ENCODE assay signal across 9 mouse cellular contexts in the genomic region with DNA sequence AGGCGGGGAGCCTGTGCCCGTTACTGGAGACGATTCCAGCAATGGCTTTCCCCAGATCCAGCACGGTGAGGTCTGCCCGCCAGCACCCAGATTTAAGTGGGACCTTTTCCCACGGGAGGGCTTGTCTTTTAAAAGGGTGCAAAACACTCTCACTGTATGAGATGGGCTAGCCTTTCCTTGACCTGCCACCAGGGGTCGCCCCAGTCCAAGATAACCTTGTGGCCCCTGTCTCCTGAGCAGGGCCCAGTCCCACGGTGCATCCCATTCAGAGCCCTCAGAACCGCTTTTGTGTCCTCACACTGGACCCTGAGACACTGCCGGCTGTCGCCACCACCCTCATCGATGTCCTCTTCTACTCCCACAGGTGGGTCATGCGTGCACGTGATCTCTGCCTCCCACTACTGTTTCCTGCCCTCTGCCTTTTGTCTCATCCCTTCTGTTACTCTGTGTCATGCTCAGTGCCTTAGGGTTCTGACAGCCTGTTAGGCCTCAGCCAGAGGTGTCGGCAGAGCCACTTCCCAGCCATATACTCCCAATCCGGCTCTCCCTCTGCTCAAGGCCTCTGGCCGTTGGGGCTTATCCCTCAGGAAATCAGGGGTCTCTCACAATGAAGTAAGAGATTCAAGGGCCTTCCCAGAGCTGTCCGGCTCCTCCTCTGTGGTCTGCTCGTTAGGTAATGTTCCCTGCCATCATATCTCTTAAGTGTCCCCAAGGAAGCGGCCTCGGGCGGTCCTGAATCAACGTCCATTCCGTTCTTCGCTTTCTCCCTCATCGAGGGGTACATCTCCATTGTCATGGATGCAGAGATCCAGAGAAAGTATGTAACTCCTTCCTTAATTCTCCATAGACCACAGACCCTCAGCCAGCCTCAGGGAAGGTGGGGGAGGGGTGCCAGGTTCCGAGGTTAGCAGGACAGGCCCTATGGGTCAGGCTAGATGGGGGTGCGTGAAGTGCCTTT. TPM values are rescaled to one million over a fixed set of nuclear protein-coding genes. Genes with fewer than 3 reads are reported as not detected.
DNase-seq lines count a peak whose midpoint lies in the region; ATAC-seq and TF ChIP-seq lines count a peak whose summit lies in the region.
"Had no signal": no experiment of that assay in that cellular context is flagged by ENCODE, and none has a peak within 500 bp of the region (broad histone marks: within the 10 kb centered on the region; RNA-seq: fewer than 3 reads in every experiment).

No protein-coding gene starts in this region.

- H3K4me1 ChIP-seq in forebrain, embryonic 12.5 days = peaks cover 9% of the 10 kb centered on the region; the same call in 1 of the 2 replicates
- peaks cover 11% of the 10 kb centered on the region for H3K4me1 ChIP-seq in forebrain, embryonic 13.5 days

- in situ Hi-C loops in Patski (cut with MboI; ENCODE audit: low pct_unique_long_range_greater_than_20kb) = loop anchor here (5.0 kb wide), 1 partner anchor 37 kb away; a partner anchor contains a TSS

- no peak for DNase-seq in Patski (ENCODE audit: low read depth, low spot score)
- DNase-seq in cerebellum, adult 9-10 months = peak; percentile 84
- peak; percentile 78 to 81 for DNase-seq in gastrocnemius, postnatal 36 days
- peak; percentile 32 to 69 for DNase-seq in layer of hippocampus, adult 18-20 months (ENCODE audit: low spot score in 2 of 2)
- DNase-seq in lung, postnatal 25 days (ENCODE audit: low spot score) = peak; percentile 80
- DNase-seq in spleen, adult 12 weeks (ENCODE audit: low spot score) = peak; percentile 79

- no peak overlapping the region for H3K4me2 ChIP-seq in forebrain, embryonic 12.5 days
- no peak overlapping the region for H3K4me2 ChIP-seq in forebrain, embryonic 13.5 days
- H3K4me2 ChIP-seq: limb, embryonic 12.5 days had no signal

- H3K27me3 ChIP-seq in forebrain, embryonic 12.5 days = peaks cover 30% of the 10 kb centered on the region
- H3K27me3 ChIP-seq in forebrain, embryonic 13.5 days = peaks cover 28% of the 10 kb centered on the region
- H3K27me3 ChIP-seq in Patski = no peaks in the 10 kb centered on the region

- intact Hi-C loops in gastrocnemius, postnatal 36 days (cut with DNase I) = loop anchor here (1.0 kb wide), 2 partner anchors 38 to 202 kb away; no protein-coding TSS in a partner anchor

- ATAC-seq in forebrain, embryonic 12.5 days (ENCODE audit: low FRiP score) = peak; percentile 36; the same call in 1 of the 2 replicates
- no peak for ATAC-seq in forebrain, embryonic 13.5 days
- ATAC-seq in Patski = peak; percentile 42

- H3K36me3 ChIP-seq in forebrain, embryonic 12.5 days (replicated peaks) = no peaks in the 10 kb centered on the region
- H3K36me3 ChIP-seq in forebrain, embryonic 13.5 days (ENCODE audit: poor library complexity, severe bottlenecking) = peaks cover 3% of the 10 kb centered on the region; the same call in 1 of the 2 replicates

- WGBS in forebrain, embryonic 12.5 days = 44% methylated on average over 28 of the region's 28 CpGs
- WGBS in forebrain, embryonic 13.5 days = 45% methylated on average over 28 of the region's 28 CpGs

- no peak for TF ChIP-seq CTCF in Patski (IDR thresholded peaks at IDR 0.05)

- no peak overlapping the region for H3K9ac ChIP-seq in forebrain, embryonic 12.5 days
- no peak overlapping the region for H3K9ac ChIP-seq in forebrain, embryonic 13.5 days
- H3K9ac ChIP-seq: limb, embryonic 12.5 days had no signal

- CTCF ChIA-PET in Patski (lab: Charles Lee) = interaction anchor here (0.9 to 2.0 kb wide), 15 partner anchors 11 to 89 kb away, joined by 3 to 24 read pairs (median 4); a partner anchor contains a TSS

- no peaks in the 10 kb centered on the region for H3K9me3 ChIP-seq in forebrain, embryonic 12.5 days
- 0 out of 2 replicates have a peak, but pooled peaks cover 3% of the 10 kb centered on the region for H3K9me3 ChIP-seq in forebrain, embryonic 13.5 days (replicated peaks)

- no peak overlapping the region for H3K4me3 ChIP-seq in forebrain, embryonic 12.5 days (replicated peaks)
- no peak overlapping the region for H3K4me3 ChIP-seq in forebrain, embryonic 13.5 days
- H3K4me3 ChIP-seq: limb, embryonic 12.5 days had no signal

- POLR2A ChIA-PET in Patski (lab: Charles Lee) = interaction anchor here (1.4 to 1.5 kb wide), 2 partner anchors 34 to 40 kb away, joined by 3 to 5 read pairs; a partner anchor contains a TSS

- no peak overlapping the region for H3K27ac ChIP-seq in forebrain, embryonic 12.5 days
- H3K27ac ChIP-seq in forebrain, embryonic 13.5 days = no peak overlapping the region
- H3K27ac ChIP-seq: limb, embryonic 12.5 days had no signal

RNA-seq across cellular contexts. Expression of a gene that starts 2.7 kb away (rescaled TPM):
- 1.8 and 2.2 TPM in 2 replicates for polyA plus RNA-seq in forebrain, embryonic 12.5 days (2016; fragmentation: Nextera tagmentation; extraction: Ambion mirVana)
- 0.85 and 1.4 TPM in 2 replicates for polyA plus RNA-seq in forebrain, embryonic 13.5 days (2015; fragmentation: Nextera tagmentation; extraction: Ambion mirVana)
- 0.35 TPM for polyA plus RNA-seq in Patski (2021)
- total RNA-seq in gastrocnemius, postnatal 36 days (2021) = 1 to 10 TPM; 2.2 to 3.0 TPM
- 1 to 10 TPM; 4.3 to 4.7 TPM for total RNA-seq in layer of hippocampus, adult 18-20 months (2021)

RNA-seq across cellular contexts. Expression of a gene that starts 15.5 kb away (rescaled TPM):
- polyA plus RNA-seq in forebrain, embryonic 12.5 days (2016; fragmentation: Nextera tagmentation; extraction: Ambion mirVana) = not detected in 2 replicates
- not detected in 2 replicates for polyA plus RNA-seq in forebrain, embryonic 13.5 days (2015; fragmentation: Nextera tagmentation; extraction: Ambion mirVana)
- not detected for polyA plus RNA-seq in Patski (2021)
- total RNA-seq in gastrocnemius, postnatal 36 days (2021) = not detected
- not detected for total RNA-seq in layer of hippocampus, adult 18-20 months (2021)
- polyA plus RNA-seq: limb, embryonic 12.5 days had no signal

RNA-seq across cellular contexts. Expression of a gene that starts 34.1 kb away (rescaled TPM):
- 22.3 and 26.7 TPM in 2 replicates for polyA plus RNA-seq in forebrain, embryonic 12.5 days (2016; fragmentation: Nextera tagmentation; extraction: Ambion mirVana)
- 23.4 and 23.7 TPM in 2 replicates for polyA plus RNA-seq in forebrain, embryonic 13.5 days (2015; fragmentation: Nextera tagmentation; extraction: Ambion mirVana)
- polyA plus RNA-seq in Patski (2021) = 50.9 TPM
- total RNA-seq in gastrocnemius, postnatal 36 days (2021) = 1 to 10 TPM; 3.7 to 4.4 TPM
- 10 to 100 TPM; 28.1 to 30.8 TPM for total RNA-seq in layer of hippocampus, adult 18-20 months (2021)

RNA-seq across cellular contexts. Expression of a gene that starts 36.6 kb away (rescaled TPM):
- polyA plus RNA-seq in forebrain, embryonic 12.5 days (2016; fragmentation: Nextera tagmentation; extraction: Ambion mirVana) = 0.06 TPM in 1 of 2 replicates, not detected in the other
- polyA plus RNA-seq in forebrain, embryonic 13.5 days (2015; fragmentation: Nextera tagmentation; extraction: Ambion mirVana) = 0.04 TPM in 1 of 2 replicates, not detected in the other
- polyA plus RNA-seq in Patski (2021) = 31.3 TPM
- total RNA-seq in gastrocnemius, postnatal 36 days (2021) = under 1 TPM; 0.13 to 0.52 TPM
- total RNA-seq in layer of hippocampus, adult 18-20 months (2021) = 1 to 10 TPM; 1.8 to 2.7 TPM
